12 mouse cellular contexts compared by ENCODE assay signal in the genomic region with DNA sequence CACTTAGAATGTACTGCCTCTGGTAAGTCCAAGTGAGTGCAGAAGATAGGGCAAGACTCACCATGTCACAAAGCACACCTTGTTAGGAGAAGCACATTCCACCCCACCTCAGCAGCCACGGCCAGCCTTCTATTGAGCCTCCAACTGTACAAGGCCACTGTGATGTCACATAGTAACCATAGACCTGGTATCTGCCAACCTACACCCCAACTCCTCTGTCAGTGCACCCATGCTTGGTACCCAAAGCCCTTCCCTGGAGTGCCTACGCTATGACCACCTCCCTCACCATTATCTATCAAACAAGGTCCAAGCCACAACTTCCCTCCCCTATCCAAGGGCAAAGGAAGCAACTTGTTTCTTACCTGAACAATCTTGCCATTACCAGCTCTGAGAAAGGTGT.
"Had no signal": no experiment of that assay in that cellular context is flagged by ENCODE, and none has a peak within 500 bp of the region (broad histone marks: within the 10 kb centered on the region; RNA-seq: fewer than 3 reads in every experiment).

No protein-coding gene starts in this region.

- ATAC-seq: liver, embryonic 12.5 days; midbrain, embryonic 16.5 days had no signal

- H3K4me2 ChIP-seq: kidney, embryonic 15.5 days; limb, embryonic 15.5 days; liver, embryonic 12.5 days; lung, embryonic 14.5 days; midbrain, embryonic 12.5 days had no signal

- H3K36me3 ChIP-seq: liver, embryonic 12.5 days had no signal

- H3K27me3 ChIP-seq: kidney, embryonic 15.5 days; limb, embryonic 15.5 days; liver, embryonic 12.5 days; midbrain, embryonic 12.5 days had no signal

- H3K9me3 ChIP-seq: kidney, embryonic 15.5 days; limb, embryonic 15.5 days; liver, embryonic 12.5 days; midbrain, embryonic 12.5 days had no signal

- H3K9ac ChIP-seq: kidney, embryonic 15.5 days; limb, embryonic 15.5 days; liver, embryonic 12.5 days; lung, embryonic 14.5 days had no signal

- H3K4me1 ChIP-seq: kidney, embryonic 15.5 days; limb, embryonic 15.5 days; liver, embryonic 12.5 days; midbrain, embryonic 12.5 days had no signal

- DNase-seq: kidney, adult 2 months; kidney, postnatal 14 days; layer of hippocampus, postnatal 36 days; lung, embryonic 14.5 days; right cerebral cortex, postnatal 14 days; thymus, adult 2 months; thymus, postnatal 4 days had no signal

- H3K4me3 ChIP-seq: kidney, embryonic 15.5 days; limb, embryonic 15.5 days; liver, embryonic 12.5 days; midbrain, embryonic 12.5 days had no signal

- H3K27ac ChIP-seq: kidney, embryonic 15.5 days; limb, embryonic 15.5 days; liver, embryonic 12.5 days; midbrain, embryonic 12.5 days had no signal
